Mouse (Mus musculus) embryonic facial prominence, embryonic 14.5 days (tissue): ENCODE results near the gene Slc16a3. TPM values are rescaled to one million over a fixed set of nuclear protein-coding genes. Genes with fewer than 3 reads are reported as not detected.

Experiments
- ATAC-seq: fragments of 200-750 bp; cut with Nextera tagmentation; 2 replicates; pipeline ENCODE4 v1.8.0; 2017; ENCODE audit warnings: low read depth, moderate number of reproducible peaks, moderate TSS enrichment
- DNase-seq: peaks from one replicate; pipeline ENCODE4 v3.0.0-alpha.2; 2015; ENCODE audit warnings: low spot score
- H3K27ac ChIP-seq: fragments of 300-500 bp; sonication (generic); replicated peaks from 2 replicates; pipeline ENCODE4 v1.5.1; 2014; ENCODE audit warnings: low read depth, mild to moderate bottlenecking, low read length, moderate library complexity
- H3K27me3 ChIP-seq: fragments of 300-500 bp; sonication (generic); replicated peaks from 2 replicates; pipeline ENCODE4 v1.6.1; 2014; ENCODE audit warnings: low read length; ENCODE audit not compliant: control insufficient read depth, insufficient read depth
- H3K36me3 ChIP-seq: fragments of 300-500 bp; sonication (generic); 2 replicates; pipeline ENCODE4 v1.6.1; 2014; ENCODE audit warnings: low read length, mixed read lengths; ENCODE audit not compliant: control insufficient read depth, insufficient read depth
- H3K4me1 ChIP-seq: fragments of 300-500 bp; sonication (generic); 2 replicates; pipeline ENCODE4 v1.6.1; 2014; ENCODE audit warnings: antibody characterized with exemption, low read length; ENCODE audit not compliant: control insufficient read depth, insufficient read depth
- H3K4me2 ChIP-seq: fragments of 300-500 bp; sonication (generic); 2 replicates; pipeline ENCODE4 v1.6.1; 2014; ENCODE audit warnings: low read depth, mild to moderate bottlenecking, low read length, moderate library complexity, mixed read lengths
- H3K4me3 ChIP-seq: fragments of 300-500 bp; sonication (generic); 2 replicates; pipeline ENCODE4 v1.5.1; 2014; ENCODE audit warnings: low read depth, mild to moderate bottlenecking, low read length
- H3K9ac ChIP-seq: fragments of 300-500 bp; sonication (generic); 2 replicates; pipeline ENCODE4 v1.6.1; 2014; ENCODE audit warnings: low read depth, mild to moderate bottlenecking, low read length, moderate library complexity, mixed read lengths
- H3K9me3 ChIP-seq: fragments of 300-500 bp; sonication (generic); 2 replicates; pipeline ENCODE4 v1.6.1; 2016; ENCODE audit warnings: low read length; ENCODE audit not compliant: control insufficient read depth
- WGBS: fragments of 180-500 bp; shearing (Covaris S2); extraction: QIAGEN DNeasy Blood & Tissue Kit; methylation state at CpG from one replicate; pipeline ENCODE4 v1.1.7; 2014; 5-methylcytosine and 5-hydroxymethylcytosine counted together
- polyA plus RNA-seq: library from polyadenylated mRNA; unstranded; fragments of >200 nt; fragmentation: Nextera tagmentation; extraction: Ambion mirVana; gene quantifications from 2 replicates; pipeline ENCODE4 v1.2.1, GENCODE M21; 2014

Slc16a3 gene
- polyA plus RNA-seq, 1 experiment from 2014 or later, result 35.2 TPM

- Histone ChIP-seq H3K9me3 (no peaks in the 10 kb centered on the region), H3K4me3 (no peak overlapping the region), H3K27ac (no peak overlapping the region), H3K27me3 (no peaks in the 10 kb centered on the region), H3K4me2 (no peak overlapping the region), H3K4me1 (peaks cover 3% of the 10 kb centered on the region; the same call in 1 of the 2 replicates), H3K9ac (no peak overlapping the region), H3K36me3 (no peaks in the 10 kb centered on the region)
- ATAC-seq (no peak), DNase-seq (no peak)
- 54% methylated on average over 5 of the region's 5 CpGs for WGBS
These were observed 56.0 kb downstream of the Slc16a3 start for GRCm38 (mm10) chr11:121004281-121004680.

GRCm38 (mm10) chr11:121006184-121006583 lies 57.9 kb downstream of the Slc16a3 start:
- ATAC-seq, result no peak
- H3K9ac ChIP-seq, result no peak overlapping the region
- no peak overlapping the region for H3K4me3 ChIP-seq
- H3K27me3 ChIP-seq, result no peaks in the 10 kb centered on the region
- no peak overlapping the region for H3K27ac ChIP-seq
- peaks cover 3% of the 10 kb centered on the region; the same call in 1 of the 2 replicates for H3K4me1 ChIP-seq
- H3K36me3 ChIP-seq, result no peaks in the 10 kb centered on the region
- H3K9me3 ChIP-seq, result no peaks in the 10 kb centered on the region
- 77% methylated on average over 6 of the region's 6 CpGs for WGBS
- DNase-seq, result no peak
- no peak overlapping the region for H3K4me2 ChIP-seq

GRCm38 (mm10) chr11:121010044-121010755 lies 61.9 kb downstream of the Slc16a3 start:
- no peak overlapping the region for H3K4me2 ChIP-seq
- no peak for DNase-seq
- H3K4me3 ChIP-seq, result no peak overlapping the region
- no peak overlapping the region for H3K27ac ChIP-seq
- ATAC-seq, result no peak
- no peaks in the 10 kb centered on the region for H3K9me3 ChIP-seq
- 100% methylated on average over 3 of the region's 3 CpGs for WGBS
- H3K27me3 ChIP-seq, result no peaks in the 10 kb centered on the region
- H3K36me3 ChIP-seq, result no peaks in the 10 kb centered on the region
- peaks cover 7% of the 10 kb centered on the region; the same call in 1 of the 2 replicates for H3K4me1 ChIP-seq
- no peak overlapping the region for H3K9ac ChIP-seq

Other genes starting within 250 kb of the Slc16a3 start
- gene Cenpx, start 234.7 kb upstream of the Slc16a3 start, polyA plus RNA-seq, result 139 and 145 TPM in 2 replicates
- 46.5 and 50.7 TPM in 2 replicates for gene Lrrc45, start 234.6 kb upstream of the Slc16a3 start, polyA plus RNA-seq
- 16.5 and 16.6 TPM in 2 replicates for gene Rac3, start 227.0 kb upstream of the Slc16a3 start, polyA plus RNA-seq
- 23.5 and 27.0 TPM in 2 replicates for gene Dcxr, start 221.2 kb upstream of the Slc16a3 start, polyA plus RNA-seq
- 58.3 and 113 TPM in 2 replicates for gene Cbr2, start 216.4 kb upstream of the Slc16a3 start, polyA plus RNA-seq
- 3.0 and 4.8 TPM in 2 replicates for gene Hmga1b, start 185.7 kb upstream of the Slc16a3 start, polyA plus RNA-seq
- 32.5 and 36.9 TPM in 2 replicates for gene Rfng, start 164.3 kb upstream of the Slc16a3 start, polyA plus RNA-seq
- gene Gps1, start 164.2 kb upstream of the Slc16a3 start, polyA plus RNA-seq, result 207 and 219 TPM in 2 replicates
- 51.0 and 63.8 TPM in 2 replicates for gene Dus1l, start 152.1 kb upstream of the Slc16a3 start, polyA plus RNA-seq
- 67.2 and 77.4 TPM in 2 replicates for gene Fasn, start 123.9 kb upstream of the Slc16a3 start, polyA plus RNA-seq
- 4.6 and 5.5 TPM in 2 replicates for gene Ccdc57, start 15.6 kb upstream of the Slc16a3 start, polyA plus RNA-seq
- 59.6 and 65.2 TPM in 2 replicates for gene Csnk1d, start 42.9 kb downstream of the Slc16a3 start, polyA plus RNA-seq
- gene Cd7, start 90.9 kb downstream of the Slc16a3 start, polyA plus RNA-seq, result 0.93 and 1.1 TPM in 2 replicates
- 0.34 and 0.72 TPM in 2 replicates for gene Sectm1b, start 115.1 kb downstream of the Slc16a3 start, polyA plus RNA-seq
- gene Sectm1a, start 132.7 kb downstream of the Slc16a3 start, polyA plus RNA-seq, result 0.22 and 0.80 TPM in 2 replicates
- not detected in 2 replicates for gene Tex19.2, start 170.2 kb downstream of the Slc16a3 start, polyA plus RNA-seq
- gene Tex19.1, start 197.7 kb downstream of the Slc16a3 start, polyA plus RNA-seq, result not detected in 2 replicates
- gene Uts2r, start 211.8 kb downstream of the Slc16a3 start, polyA plus RNA-seq, result 1.2 and 1.6 TPM in 2 replicates